Mouse (Mus musculus): Measurements from ENCODE around the gene Ctbp1.

Gene Ctbp1

DNA sequence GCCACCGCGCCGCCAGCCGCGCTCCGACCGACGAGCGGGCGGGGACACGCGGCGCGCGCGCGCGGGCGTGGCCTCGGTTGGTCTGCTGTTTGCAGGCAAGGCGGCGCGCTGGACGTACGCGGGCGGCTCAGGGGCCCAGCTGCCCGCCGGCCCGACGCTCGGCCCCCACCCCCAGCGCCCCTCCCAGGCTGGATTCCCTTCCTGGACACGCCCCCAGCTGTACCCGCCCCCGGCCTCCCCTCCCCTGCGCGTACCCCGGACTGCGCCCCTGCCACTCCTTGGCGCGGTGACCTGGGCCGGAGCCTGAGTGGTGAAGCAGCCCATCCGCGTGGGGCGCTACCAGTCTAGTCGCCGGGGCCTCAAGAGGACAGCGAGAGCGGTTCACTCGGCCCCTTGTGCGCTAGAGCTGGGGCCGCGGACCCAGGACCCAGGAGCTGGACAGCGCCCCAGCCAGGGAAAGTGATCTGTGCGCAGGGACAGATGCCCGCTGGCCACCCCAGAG, at the start of gene Ctbp1:
Gene Ctbp1, minus strand, starts transcription at position 42 of the 502 bp plus-strand sequence.
- DNase-seq (ENCODE audit: low spot score) = peak; percentile 96

- no peak for DNase-seq (ENCODE audit: low spot score)
Measured at GRCm38 (mm10) chr5:33324491-33324890, 49.7 kb upstream of the Ctbp1 start.

- DNase-seq (ENCODE audit: low spot score) = no peak
Measured at GRCm38 (mm10) chr5:33312192-33312591, 37.4 kb upstream of the Ctbp1 start.

GRCm38 (mm10) chr5:33310704-33311462, 36.1 kb upstream of the Ctbp1 start:
- DNase-seq (ENCODE audit: low spot score) = no peak

GRCm38 (mm10) chr5:33301801-33302200, 27.0 kb upstream of the Ctbp1 start:
- DNase-seq (ENCODE audit: low spot score) = no peak

GRCm38 (mm10) chr5:33297164-33297563, 22.4 kb upstream of the Ctbp1 start:
- peak; percentile 23 for DNase-seq (ENCODE audit: low spot score)

- no peak for DNase-seq (ENCODE audit: low spot score)
Measured at GRCm38 (mm10) chr5:33293796-33294430, 19.1 kb upstream of the Ctbp1 start.

- DNase-seq (ENCODE audit: low spot score) = no peak
Measured at GRCm38 (mm10) chr5:33283951-33284350, 9.2 kb upstream of the Ctbp1 start.

- DNase-seq (ENCODE audit: low spot score) = no peak
Measured at GRCm38 (mm10) chr5:33281428-33281827, 6.6 kb upstream of the Ctbp1 start.

- peak; percentile 69 for DNase-seq (ENCODE audit: low spot score)
Measured at GRCm38 (mm10) chr5:33278950-33279349, 4.2 kb upstream of the Ctbp1 start.

- DNase-seq (ENCODE audit: low spot score) = no peak
Measured at GRCm38 (mm10) chr5:33277286-33277685, 2.5 kb upstream of the Ctbp1 start.

GRCm38 (mm10) chr5:33275754-33276153, 960 bp upstream of the Ctbp1 start:
- DNase-seq (ENCODE audit: low spot score) = no peak

- DNase-seq (ENCODE audit: low spot score) = peak; percentile 96
Measured at GRCm38 (mm10) chr5:33274085-33274952, 475 bp downstream of the Ctbp1 start.

- DNase-seq (ENCODE audit: low spot score) = no peak
Measured at GRCm38 (mm10) chr5:33273777-33274084, 1.1 kb downstream of the Ctbp1 start.

GRCm38 (mm10) chr5:33272845-33273776, 1.7 kb downstream of the Ctbp1 start:
- DNase-seq (ENCODE audit: low spot score) = no peak

DNA sequence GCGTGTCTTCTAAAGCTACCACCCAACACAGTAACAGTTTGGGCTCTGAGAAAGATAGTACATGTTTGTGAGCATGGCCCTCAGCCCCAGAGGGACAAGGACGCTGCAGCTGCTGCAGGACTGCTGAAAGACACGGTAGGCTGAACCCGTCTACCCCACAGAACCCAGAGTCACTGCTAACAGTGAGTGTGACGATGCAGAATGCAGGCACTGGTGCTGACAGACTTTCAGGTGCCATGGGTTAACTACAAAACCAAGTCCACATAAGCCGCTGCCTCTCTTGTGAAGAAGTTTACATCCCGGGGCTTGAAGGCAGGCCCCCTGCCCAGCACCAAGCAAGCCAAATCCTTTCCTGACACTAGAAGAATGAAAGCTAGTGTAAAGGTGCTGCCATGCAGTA, 2.6 kb downstream of the Ctbp1 start:
- no peak for DNase-seq (ENCODE audit: low spot score)

DNA sequence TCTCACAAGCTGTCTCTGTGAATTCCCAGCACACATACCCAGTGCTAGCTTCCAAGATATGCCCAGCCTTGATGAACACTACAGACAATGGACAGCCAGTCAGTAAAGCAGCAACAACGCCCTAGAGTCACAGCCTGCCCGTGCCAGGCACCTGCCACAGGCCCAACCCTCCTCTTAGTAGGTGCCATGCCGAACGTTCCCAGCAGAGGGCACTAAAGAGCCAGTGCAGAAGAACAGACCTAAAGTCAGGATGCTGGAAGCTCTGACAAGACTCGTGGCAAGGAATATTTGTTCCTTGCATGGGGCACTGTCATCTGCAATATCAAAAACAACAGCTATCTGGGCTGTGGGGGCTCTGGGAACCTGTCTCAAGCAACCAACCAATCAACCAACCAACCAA, 4.2 kb downstream of the Ctbp1 start:
- peak; percentile 91 for DNase-seq (ENCODE audit: low spot score)

DNA sequence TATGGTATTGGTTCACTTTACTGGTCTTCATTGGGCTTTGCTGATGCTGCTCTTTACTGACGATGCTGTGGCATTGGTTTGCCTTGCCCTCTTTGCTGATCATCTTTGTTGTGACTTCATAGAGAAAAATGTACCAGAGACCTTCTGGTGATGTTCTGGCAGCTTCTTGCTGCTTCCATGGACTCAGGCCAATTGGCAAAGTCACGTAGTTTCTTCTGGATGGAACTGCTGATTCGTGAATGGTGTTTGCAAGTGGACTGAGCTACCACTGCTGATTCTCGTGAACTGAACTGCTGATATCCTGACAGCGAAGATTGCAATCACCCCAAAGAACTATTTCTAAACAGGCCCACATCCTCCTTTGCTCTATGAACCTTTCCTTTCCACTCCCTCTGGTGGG, 20.4 kb downstream of the Ctbp1 start:
- DNase-seq (ENCODE audit: low spot score) = no peak

GRCm38 (mm10) chr5:33248186-33248585, 26.6 kb downstream of the Ctbp1 start:
- DNase-seq (ENCODE audit: low spot score) = no peak

GRCm38 (mm10) chr5:33247387-33247786, 27.4 kb downstream of the Ctbp1 start:
- DNase-seq (ENCODE audit: low spot score) = peak; percentile 37

- no peak for DNase-seq (ENCODE audit: low spot score)
Measured at GRCm38 (mm10) chr5:33245701-33246100, 29.1 kb downstream of the Ctbp1 start.

All from retina, embryonic 14.5 days (tissue).